Mouse (Mus musculus) heart, adult 2 months (tissue): ENCODE measurements around the gene Mcoln1.

Experiments
- CTCF ChIP-seq: fragments of 200-600 bp; IDR thresholded peaks from 2 replicates; pipeline ENCODE4 v1.8.1; 2022; ENCODE audit warnings: antibody characterized with exemption, mild to moderate bottlenecking, moderate library complexity
- EP300 ChIP-seq: fragments of 200-500 bp; IDR thresholded peaks from 2 replicates; pipeline ENCODE4 v1.6.1; 2011; ENCODE audit warnings: low read depth, low read length, control low read depth; ENCODE audit not compliant: insufficient read depth
- POLR2A ChIP-seq: fragments of 200-500 bp; IDR thresholded peaks from 2 replicates; pipeline ENCODE4 v1.6.1; 2011; ENCODE audit warnings: mild to moderate bottlenecking, low read depth, low read length, control low read depth; ENCODE audit not compliant: insufficient read depth

- no peak for TF ChIP-seq CTCF
- TF ChIP-seq POLR2A, result no peak
- TF ChIP-seq EP300, result no peak
Observed at GRCm38 (mm10) chr8:3463248-3463647, 37.0 kb upstream of the Mcoln1 start.
